Mouse (Mus musculus) gastrocnemius, adult 8-10 months (tissue): ENCODE measurements at regions not wholly inside any gene's neighbourhood (a gene's known extent, or its start where the extent isn't known, plus 50 kb on each side); places are given as distances from the start of the nearest gene placed in this dataset.

Experiments used
- DNase-seq, 2 experiments: peaks; one replicate each; pipeline ENCODE4 v3.0.0; 2022; ENCODE audit warnings: low spot score in 2 of 2

DNA sequence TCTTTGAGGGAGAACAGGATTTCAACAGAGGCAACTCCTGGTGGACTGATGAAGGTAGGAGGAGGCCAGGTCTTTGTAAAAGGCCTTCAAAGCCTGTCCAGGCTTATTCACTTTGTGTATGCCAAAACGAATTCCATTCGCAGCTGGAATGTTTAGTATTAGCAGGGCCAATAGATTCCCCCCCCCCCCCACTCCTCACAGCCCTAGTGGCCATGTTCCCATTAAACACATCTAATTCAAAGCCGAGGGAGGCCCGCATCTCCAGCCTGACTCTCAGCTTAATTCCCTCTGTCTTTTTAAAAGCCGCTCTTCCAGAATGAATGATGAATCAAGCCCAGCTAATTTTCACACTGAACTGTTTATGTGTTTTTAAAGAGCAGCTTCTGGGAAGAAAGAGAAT, 205.5 kb downstream of the Etnk1 start:
- no peak for DNase-seq

DNA sequence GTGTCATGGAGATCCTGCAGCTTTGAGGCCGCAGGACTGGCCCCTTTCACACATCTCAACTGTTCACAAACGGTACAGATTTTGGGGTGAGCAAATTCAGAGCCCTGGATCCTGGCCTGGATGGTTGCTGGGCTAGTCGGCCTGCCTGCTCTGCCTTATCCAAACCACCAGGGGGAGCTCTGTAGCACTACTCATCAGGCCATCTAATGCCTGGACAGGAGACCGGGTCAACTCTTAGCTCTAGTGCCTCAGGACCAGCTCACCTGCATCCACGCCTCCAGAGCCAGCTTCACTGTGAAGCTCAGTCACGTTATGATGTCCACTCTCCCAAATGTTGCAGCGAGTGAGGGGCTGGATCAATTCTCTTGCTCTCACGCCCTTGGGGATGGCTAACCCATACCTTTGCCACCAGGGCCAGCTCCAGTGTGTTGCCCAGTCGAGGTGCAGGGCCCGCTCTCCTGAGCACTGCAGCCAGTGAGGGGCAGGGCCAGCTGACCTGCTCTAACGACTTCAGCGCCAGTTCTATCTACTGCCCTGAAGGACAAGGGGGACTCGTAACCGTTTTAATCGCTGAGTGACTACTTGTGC, 206.8 kb downstream of the Etnk1 start:
- DNase-seq, result peak in 1 of 2 experiments; percentile 12

- DNase-seq, result no peak
These were observed 209.1 kb downstream of the Etnk1 start for GRCm38 (mm10) chr6:143375951-143376713.

GRCm38 (mm10) chr6:143377121-143377520, 210.1 kb downstream of the Etnk1 start:
- no peak for DNase-seq

- no peak for DNase-seq
These were observed 211.1 kb downstream of the Etnk1 start for GRCm38 (mm10) chr6:143378126-143378525.

GRCm38 (mm10) chr6:143380490-143380889, 213.5 kb downstream of the Etnk1 start:
- DNase-seq, result no peak

DNA sequence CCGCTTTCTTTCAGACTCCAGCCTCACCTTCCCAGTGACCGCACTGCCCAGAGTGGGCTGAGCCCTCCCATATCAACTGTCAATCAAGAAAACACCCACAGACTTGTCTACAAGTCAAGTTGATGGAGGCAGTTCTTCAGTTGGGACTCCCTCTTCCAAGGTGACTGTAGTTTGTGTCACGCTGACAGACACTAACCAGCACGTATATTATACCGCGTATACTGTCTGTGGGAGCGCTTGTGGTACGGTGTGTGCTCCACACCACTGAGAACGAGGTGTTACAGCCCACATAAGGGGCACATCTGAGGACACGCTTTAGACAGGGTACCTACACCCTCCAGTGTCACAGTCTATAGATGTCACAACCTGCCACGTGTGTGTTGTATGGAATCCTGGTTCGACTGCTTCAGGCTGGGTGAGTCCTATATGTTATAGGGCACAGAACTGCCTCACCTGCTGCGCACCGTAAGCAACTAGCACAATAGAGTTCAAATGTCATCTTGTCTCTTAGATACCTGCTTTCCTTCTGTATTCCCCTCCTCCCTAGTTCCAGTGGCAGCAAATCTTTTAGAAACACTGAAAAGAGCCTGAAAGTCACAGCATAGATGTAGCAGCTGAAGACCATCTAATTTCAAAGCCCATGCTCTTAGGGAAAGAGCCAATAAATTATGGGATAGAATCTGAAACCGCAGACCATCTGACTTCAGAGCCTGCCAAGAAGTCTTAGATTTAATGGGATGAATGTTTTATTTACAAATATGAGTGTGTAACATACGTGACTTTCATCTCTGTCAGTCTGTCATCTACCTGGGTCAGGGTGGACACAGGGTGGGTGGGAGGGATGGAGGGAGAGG, 219.8 kb downstream of the Etnk1 start:
- no peak for DNase-seq

GRCm38 (mm10) chr6:143393543-143394207, 226.7 kb downstream of the Etnk1 start:
- DNase-seq, result no peak

DNA sequence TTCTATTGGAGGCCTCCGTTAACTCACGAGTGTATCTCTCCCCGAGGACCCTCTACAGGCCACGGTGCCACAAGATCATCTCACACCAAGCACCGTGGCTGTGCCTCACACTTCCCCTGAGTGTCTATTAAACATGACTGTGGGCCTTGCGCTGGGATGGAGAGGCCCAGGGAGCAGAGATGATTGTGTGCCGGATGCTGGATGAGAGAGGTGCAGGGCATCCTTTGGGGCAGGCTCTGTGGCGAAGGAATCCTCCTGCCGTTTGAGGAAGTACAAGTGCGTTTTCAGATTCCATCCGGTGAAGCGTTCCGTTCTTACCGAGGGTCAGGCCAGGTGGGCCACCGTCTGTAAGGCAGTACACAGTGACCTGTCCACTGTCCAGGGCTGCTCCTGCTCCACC, 227.4 kb downstream of the Etnk1 start:
- DNase-seq, result no peak

- DNase-seq, result no peak
These were observed 234.4 kb downstream of the Etnk1 start for GRCm38 (mm10) chr6:143401436-143401835.

GRCm38 (mm10) chr6:143401921-143402320, 234.9 kb downstream of the Etnk1 start:
- no peak for DNase-seq

DNA sequence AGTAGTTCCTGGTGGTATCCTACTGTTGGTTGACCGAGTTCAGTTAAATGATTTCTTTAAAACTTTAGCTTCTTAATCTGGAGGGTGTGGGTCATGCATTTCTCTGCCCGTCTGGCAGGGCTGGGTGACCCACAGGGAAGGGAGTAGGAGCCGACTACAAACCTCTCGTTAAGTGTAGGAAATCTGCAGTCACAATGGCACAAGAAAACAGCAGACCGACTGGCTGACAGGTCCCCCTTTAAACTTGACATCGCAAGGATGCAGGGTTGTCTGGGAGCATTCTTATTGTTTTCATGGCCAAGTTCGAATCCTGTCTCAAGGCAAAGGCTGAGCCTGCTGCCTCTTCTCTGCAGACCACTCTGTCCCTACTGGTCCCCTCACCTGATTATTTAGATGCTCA, 235.7 kb downstream of the Etnk1 start:
- no peak for DNase-seq

DNA sequence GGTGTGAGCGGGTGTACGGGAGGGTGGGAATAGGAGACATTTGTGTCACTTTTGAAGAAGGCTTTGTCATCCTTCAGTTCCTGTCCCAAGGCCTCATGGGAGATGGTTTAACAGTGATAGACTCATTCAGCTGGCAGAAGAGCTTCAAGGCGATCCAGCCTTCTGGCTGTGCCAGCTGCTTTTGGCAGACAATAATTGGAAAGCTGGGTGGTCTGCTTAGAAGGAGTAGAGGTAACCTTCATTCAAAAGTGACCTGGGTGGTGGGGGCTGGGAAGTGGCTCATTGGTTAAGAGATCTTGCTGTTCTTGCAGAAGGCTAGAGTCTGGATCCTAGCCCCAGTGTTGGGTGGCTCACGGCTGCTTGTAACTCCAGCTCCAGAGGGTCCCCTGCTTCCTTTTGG, 237.5 kb downstream of the Etnk1 start:
- DNase-seq, result no peak

DNA sequence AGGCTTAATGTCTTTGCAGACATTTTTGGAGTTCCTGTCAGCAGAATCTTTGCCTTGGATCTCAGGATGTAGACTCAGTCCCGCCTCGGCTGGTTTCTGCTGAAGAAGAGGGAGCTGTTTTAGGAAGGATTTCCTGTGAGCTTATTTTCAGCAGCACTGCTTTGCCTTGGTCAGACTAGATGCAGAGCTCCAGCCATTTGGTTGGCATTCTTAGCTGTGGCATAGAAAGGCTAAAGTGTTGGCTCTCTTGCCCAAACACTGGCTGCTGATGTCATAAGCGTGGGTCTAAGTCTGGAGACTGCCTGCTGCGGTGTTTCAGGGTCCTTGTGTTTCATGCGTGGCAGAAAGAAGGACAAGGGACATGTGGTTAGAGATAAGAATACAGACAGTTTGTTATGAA, 245.0 kb downstream of the Etnk1 start:
- DNase-seq, result no peak

- no peak for DNase-seq
These were observed 245.7 kb downstream of the Etnk1 start for GRCm38 (mm10) chr6:143412721-143413120.

GRCm38 (mm10) chr6:143414590-143415382, 247.8 kb downstream of the Etnk1 start:
- no peak for DNase-seq

GRCm38 (mm10) chr6:143415383-143415778, 248.4 kb downstream of the Etnk1 start:
- DNase-seq, result no peak

DNA sequence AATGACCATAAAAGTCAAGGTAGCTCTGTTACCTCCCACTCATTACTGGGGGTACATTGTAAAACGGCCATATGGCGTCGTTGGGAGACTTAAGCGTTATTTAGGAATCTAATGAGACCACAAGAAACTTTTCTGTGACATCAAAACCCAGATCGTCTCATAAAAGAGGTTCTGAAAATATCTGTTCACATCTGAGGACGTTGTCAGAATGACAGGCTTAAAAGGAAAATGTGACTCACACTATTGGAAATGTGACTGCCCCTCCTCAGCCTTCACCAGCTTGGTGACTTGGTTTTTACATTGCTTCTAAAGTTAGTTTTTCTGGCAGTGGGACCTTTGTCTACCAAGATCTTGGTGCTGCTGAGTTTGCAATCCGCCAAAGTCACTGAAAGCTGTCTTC, 252.9 kb downstream of the Etnk1 start:
- DNase-seq, result no peak

GRCm38 (mm10) chr6:143423026-143423425, 256.0 kb downstream of the Etnk1 start:
- no peak for DNase-seq

GRCm38 (mm10) chr6:143425182-143425829, 258.3 kb downstream of the Etnk1 start:
- DNase-seq, result no peak
